Mouse (Mus musculus) megakaryocyte, embryonic 14.5 days (primary cell): ENCODE measurements around the gene Hagh.

Experiments
- FLI1 ChIP-seq: IDR thresholded peaks from 2 replicates; pipeline ENCODE4 v1.6.1; 2012; ENCODE audit warnings: low read length, inconsistent platforms, mixed read lengths
- GATA1 ChIP-seq: IDR thresholded peaks from 3 replicates; pipeline ENCODE4 v1.6.1; 2012; ENCODE audit warnings: mixed read lengths, low read length, inconsistent platforms, borderline replicate concordance

- TF ChIP-seq GATA1 (no peak), FLI1 (no peak)
Observed at GRCm38 (mm10) chr17:24874989-24875388, 35.0 kb downstream of the Hagh start.
